Mouse (Mus musculus) myocyte (in vitro differentiated cells): ENCODE measurements around the gene Plcxd3.
A peak's percentile ranks its signal among the peaks of the same experiment; 100 is the strongest.

Experiments used
- E2F4 ChIP-seq: IDR thresholded peaks from one replicate; pipeline ENCODE4 v1.6.1; 2011; ENCODE audit warnings: mild to moderate bottlenecking, control low read depth, moderate library complexity; ENCODE audit not compliant: insufficient read depth
- MAX ChIP-seq: IDR thresholded peaks from one replicate; pipeline ENCODE4 v1.6.1; 2011; ENCODE audit warnings: low read depth, mild to moderate bottlenecking, control low read depth
- MYOG ChIP-seq, 3 experiments: IDR thresholded peaks; one replicate each; pipeline ENCODE4 v1.6.1; 2011; ENCODE audit warnings: control low read depth in 2 of 3, low read depth in 2 of 3, mild to moderate bottlenecking in 2 of 3; ENCODE audit not compliant: insufficient read length in 2 of 3, control insufficient read depth in 1 of 3, insufficient read depth in 1 of 3
- POLR2A ChIP-seq: IDR thresholded peaks from one replicate; pipeline ENCODE4 v1.6.1; 2011; ENCODE audit warnings: low read depth, mild to moderate bottlenecking, control low read depth, moderate library complexity; ENCODE audit not compliant: insufficient read length
- REST ChIP-seq: IDR thresholded peaks from one replicate; pipeline ENCODE4 v1.6.1; 2011; ENCODE audit warnings: mild to moderate bottlenecking, control low read depth, moderate library complexity; ENCODE audit not compliant: insufficient read depth, insufficient read length
- SRF ChIP-seq: IDR thresholded peaks from one replicate; pipeline ENCODE4 v1.6.1; 2011; ENCODE audit warnings: low read depth; ENCODE audit not compliant: control insufficient read depth, insufficient read length
- TCF12 ChIP-seq: IDR thresholded peaks from one replicate; pipeline ENCODE4 v1.6.1; 2011; ENCODE audit warnings: mild to moderate bottlenecking, control low read depth; ENCODE audit not compliant: poor library complexity, insufficient read depth, severe bottlenecking
- TCF3 ChIP-seq: IDR thresholded peaks from one replicate; pipeline ENCODE4 v1.6.1; 2011; ENCODE audit warnings: low read depth, control low read depth; ENCODE audit not compliant: insufficient read length
- USF1 ChIP-seq: IDR thresholded peaks from one replicate; pipeline ENCODE4 v1.6.1; 2011; ENCODE audit warnings: low read depth, mild to moderate bottlenecking, control low read depth, moderate library complexity

- no peak for TF ChIP-seq POLR2A
- TF ChIP-seq MAX: peak; percentile 62
- no peak for TF ChIP-seq TCF12
- TF ChIP-seq SRF: no peak
- peak; percentile 80 for TF ChIP-seq REST
- TF ChIP-seq USF1: no peak
- TF ChIP-seq E2F4: no peak
- TF ChIP-seq TCF3: no peak
- no peak for TF ChIP-seq MYOG (IDR thresholded peaks at IDR 0.05; ENCODE audit: control insufficient read depth in 1 of 3, insufficient read depth in 1 of 3, insufficient read length in 2 of 3, low read depth in 2 of 3)
These were observed 7.5 kb upstream of the Plcxd3 start for GRCm38 (mm10) chr15:4367801-4368200.
